Mouse (Mus musculus): Measurements from ENCODE around the gene Nfic.

Nfic gene

DNA sequence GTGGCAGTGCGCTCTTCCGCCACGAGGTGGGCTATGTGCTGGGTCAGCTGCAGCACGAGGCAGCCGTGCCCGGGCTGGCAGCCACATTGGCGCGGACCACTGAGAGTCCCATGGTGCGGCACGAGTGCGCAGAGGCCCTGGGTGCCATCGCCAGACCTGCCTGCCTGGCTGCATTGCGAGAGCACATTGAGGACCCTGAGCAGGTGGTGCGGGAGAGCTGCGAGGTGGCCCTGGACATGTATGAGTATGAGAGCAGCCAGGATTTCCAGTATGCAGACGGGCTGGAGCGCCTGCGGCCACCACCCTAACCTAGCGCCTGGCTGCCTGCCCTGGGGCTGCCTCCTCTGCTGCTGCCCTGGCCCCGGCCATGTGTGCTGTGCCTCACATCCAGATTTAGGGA lies 67.7 kb downstream of the Nfic start:
- DNase-seq (ENCODE audit: extremely low read depth, low read depth) = no peak

- DNase-seq (ENCODE audit: extremely low read depth, low read depth) = no peak
Observed at GRCm38 (mm10) chr10:81385603-81386306, 69.7 kb downstream of the Nfic start.

DNA sequence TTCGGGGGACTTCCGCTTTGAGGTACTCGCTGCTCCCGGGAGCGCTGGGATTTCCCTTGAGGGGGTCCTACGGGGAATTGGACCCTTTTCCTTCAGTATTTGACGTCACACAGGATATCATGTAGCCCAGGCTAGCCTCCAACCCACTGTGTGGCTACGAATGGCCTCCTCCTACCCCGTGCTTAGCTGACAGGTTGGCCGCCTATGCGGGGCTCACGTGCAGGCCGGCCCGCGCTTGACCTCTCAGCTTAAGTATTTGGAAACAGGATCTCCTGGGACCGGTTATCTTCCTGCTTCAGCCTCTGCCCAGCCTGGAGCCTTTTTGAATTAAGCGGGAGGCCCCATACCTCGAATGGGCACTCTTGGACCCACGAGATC lies 70.8 kb downstream of the Nfic start:
- DNase-seq (ENCODE audit: extremely low read depth, low read depth) = no peak

GRCm38 (mm10) chr10:81383802-81384604 lies 71.4 kb downstream of the Nfic start, which contains the start of the genes Dohh and Gm48551:
TSS of gene Dohh (plus strand) at chr10:81384428.
TSS of gene Gm48551 (plus strand) at chr10:81384466.
- DNase-seq (ENCODE audit: extremely low read depth, low read depth) = peak; percentile 97

- peak; percentile 99 for DNase-seq (ENCODE audit: extremely low read depth, low read depth)
Observed at GRCm38 (mm10) chr10:81382039-81382438, 73.4 kb downstream of the Nfic start.

GRCm38 (mm10) chr10:81379809-81380378 lies 75.5 kb downstream of the Nfic start:
- DNase-seq (ENCODE audit: extremely low read depth, low read depth) = no peak

GRCm38 (mm10) chr10:81379183-81379553 lies 76.3 kb downstream of the Nfic start:
- DNase-seq (ENCODE audit: extremely low read depth, low read depth) = no peak

- peak; percentile 96 for DNase-seq (ENCODE audit: extremely low read depth, low read depth)
Observed at GRCm38 (mm10) chr10:81378553-81379182, 76.8 kb downstream of the Nfic start.

DNA sequence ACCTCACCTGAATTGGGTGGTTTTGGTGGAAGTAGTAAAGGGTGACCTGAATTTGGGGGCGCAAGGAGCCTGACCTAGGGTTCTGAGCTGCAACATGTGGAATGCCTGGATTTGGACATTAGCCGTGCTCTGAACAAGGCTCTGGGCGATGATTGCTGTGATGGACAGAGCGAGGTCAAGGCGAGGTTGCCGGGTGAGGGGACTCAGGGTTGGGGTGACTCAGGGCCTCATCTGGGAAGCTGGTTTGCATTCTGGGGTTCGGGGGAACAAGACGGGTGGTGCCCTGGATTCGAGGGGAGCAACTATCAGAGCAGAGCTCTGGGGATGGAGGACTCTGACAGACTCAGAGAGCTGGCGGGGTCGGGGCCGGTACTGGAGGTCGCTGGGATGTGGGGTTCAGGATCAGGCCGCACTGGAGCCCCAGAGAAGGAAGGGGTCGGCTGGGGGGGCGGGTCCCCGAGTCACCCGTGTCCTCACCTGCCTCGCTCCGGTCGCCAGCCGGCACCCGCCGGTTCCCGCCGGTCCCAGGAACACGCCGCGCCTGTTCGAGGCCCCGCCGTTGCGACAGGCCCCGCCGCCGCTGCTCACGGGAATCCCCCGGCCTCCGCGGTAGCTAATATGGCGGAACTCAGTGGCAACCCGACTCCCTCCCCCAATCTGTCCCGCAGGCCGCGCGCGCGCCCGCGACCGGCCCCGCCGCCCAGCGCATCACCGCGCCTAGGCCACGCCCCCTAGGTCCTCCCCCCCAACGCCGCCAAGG lies 77.5 kb downstream of the Nfic start, which contains the start of gene Fzr1:
Gene Fzr1, minus strand, starts transcription at position 724 of the 760 bp plus-strand sequence.
- no peak for DNase-seq (ENCODE audit: extremely low read depth, low read depth)

GRCm38 (mm10) chr10:81377362-81377664 lies 78.1 kb downstream of the Nfic start:
- no peak for DNase-seq (ENCODE audit: extremely low read depth, low read depth)

DNA sequence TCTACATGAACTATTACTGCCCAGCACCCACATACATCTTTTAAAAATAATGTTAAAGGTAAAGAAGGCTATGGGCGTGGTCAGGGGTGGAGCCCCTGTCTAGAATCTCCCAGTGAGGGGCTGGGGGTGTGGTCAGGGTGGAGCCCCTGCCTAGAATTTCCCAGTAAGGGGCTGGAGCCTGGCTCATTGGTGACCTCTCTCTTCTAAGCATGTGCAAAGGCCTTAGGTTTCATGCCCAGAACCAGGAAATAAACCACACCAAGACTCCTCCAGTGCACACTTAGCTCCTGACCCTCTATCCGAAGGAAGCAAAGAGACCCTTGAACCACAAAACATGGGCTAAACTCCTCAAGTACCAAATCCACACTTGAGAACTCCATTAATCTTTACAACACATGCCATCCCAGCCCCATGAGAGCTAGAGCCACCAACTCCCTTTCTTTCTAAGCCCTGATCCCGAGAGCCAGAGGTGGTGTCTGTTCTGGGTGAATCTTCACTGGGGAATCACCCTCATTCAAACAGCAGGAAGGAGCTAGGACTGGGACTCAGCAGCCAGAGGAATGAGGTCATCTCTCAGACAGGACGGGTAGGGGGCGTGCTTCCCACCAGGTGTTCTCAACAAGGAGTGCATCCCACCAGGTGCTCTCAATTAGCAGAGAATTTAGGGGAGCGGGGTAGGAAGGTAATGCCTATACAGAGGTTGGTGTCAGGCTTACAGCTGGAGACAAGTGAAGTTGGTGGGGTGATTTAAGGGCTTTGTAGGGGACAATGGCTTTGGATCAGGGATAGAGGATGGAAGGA lies 78.7 kb downstream of the Nfic start:
- no peak for DNase-seq (ENCODE audit: extremely low read depth, low read depth)

DNA sequence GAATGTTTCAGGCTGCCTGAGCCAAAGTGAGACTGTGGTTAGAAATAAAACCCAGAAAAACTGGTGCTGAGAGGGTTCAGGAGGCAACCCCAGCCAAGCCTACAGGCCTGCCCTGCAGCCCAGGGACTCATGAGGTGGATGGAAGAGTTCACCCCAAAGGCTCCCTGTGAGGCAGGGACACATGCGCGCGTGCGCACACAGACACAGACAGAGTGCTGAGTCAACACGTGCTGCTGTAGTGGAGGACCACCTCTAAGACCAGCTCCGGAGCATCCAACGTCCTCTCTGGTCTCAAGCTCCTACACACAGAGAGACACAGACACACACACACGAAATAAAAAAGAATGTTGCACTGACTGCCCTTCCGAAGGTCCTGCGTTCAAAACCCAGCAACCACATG lies 80.1 kb downstream of the Nfic start:
- no peak for DNase-seq (ENCODE audit: extremely low read depth, low read depth)

- DNase-seq (ENCODE audit: extremely low read depth, low read depth) = no peak
Observed at GRCm38 (mm10) chr10:81367207-81367495, 88.3 kb downstream of the Nfic start.

GRCm38 (mm10) chr10:81366477-81367206 lies 88.8 kb downstream of the Nfic start:
- no peak for DNase-seq (ENCODE audit: extremely low read depth, low read depth)

DNA sequence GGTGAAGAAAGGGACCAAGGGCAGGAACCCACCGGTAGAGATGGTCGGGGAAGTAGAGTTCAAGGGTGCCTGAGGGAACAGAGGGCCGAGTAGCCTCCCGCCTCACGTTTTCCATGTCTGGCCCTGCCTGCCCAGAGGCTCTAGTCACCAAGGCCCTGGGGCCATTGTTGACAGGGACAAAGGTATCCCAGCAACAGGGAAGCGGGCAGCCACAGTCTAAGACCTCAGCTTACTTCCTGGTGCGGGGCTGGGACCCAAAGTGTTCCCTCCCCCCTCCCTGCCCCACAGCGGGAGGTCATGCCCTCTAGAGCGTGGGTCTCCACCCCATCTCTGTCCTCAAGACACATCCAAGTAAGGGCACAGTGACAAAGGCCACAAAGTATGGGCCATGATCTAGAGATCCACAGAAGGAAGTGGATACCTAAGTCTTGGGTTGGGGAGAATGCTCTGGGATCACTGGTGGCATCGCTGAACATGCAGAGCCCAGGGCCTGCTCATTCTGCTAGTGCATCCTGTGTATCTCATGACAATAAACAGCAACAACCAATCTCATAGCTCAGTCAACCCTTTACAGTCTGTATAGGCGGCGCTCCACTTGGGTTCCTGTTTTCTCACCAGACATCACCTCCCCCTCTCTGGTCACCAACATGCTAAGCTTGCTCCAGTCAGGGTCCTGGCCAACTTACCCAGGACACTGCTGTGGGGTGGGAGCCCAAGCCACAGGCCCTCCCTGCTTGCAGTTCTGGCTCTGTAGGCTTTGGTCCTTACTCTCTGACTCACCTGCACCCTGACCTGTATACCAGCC lies 89.6 kb downstream of the Nfic start, which contains the start of gene 4930404N11Rik:
Gene 4930404N11Rik, minus strand, starts transcription at position 145 of the 805 bp plus-strand sequence.
- no peak for DNase-seq (ENCODE audit: extremely low read depth, low read depth)

DNA sequence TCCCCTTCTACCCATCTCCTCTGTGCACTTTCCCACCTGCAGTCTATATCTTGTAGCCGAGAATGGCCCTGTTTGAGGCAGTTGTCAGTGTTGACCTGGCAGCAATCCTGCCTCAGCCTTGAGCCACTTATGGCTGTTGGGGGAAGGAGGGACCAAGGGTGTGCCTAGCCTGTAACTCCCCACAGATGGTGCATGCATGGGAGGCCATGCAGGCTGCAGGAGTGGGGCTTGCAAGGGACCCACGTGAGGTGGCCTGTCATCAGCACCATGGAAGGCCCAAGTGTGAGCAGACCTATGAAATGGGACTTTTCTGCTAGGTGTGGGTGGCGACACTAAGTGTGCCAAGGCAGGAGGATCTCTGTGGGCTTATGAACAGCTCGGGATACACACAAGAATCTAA lies 90.4 kb downstream of the Nfic start:
- DNase-seq (ENCODE audit: extremely low read depth, low read depth) = no peak

DNA sequence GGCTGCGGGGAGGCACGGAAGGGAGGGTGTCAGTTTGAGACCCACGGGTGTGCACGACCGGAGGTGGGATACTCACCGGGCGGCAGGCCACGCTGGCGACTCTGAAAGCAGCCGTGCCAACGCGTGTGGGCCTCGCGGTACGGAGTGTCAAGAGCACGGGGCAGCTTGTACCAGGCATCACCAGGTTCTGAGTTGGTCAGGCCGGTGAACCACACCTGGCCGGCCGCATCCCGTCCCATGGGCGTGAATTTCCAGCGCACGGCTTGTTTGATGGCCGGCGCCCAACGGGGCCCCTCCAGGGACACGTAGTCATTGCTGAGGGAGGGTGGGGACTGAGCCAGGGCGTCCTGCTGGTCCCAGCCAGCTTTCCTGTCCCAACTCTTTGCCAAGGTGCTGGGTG lies 90.8 kb downstream of the Nfic start:
- DNase-seq (ENCODE audit: extremely low read depth, low read depth) = no peak

GRCm38 (mm10) chr10:81363436-81364346 lies 91.7 kb downstream of the Nfic start:
- no peak for DNase-seq (ENCODE audit: extremely low read depth, low read depth)

Data from MEL-GATA-1-ER (cell line).